Mouse (Mus musculus) thymus, adult 2 months (tissue): ENCODE measurements around the gene Rptor.

Experiments used
- CTCF ChIP-seq: fragments of 200-500 bp; IDR thresholded peaks from 2 replicates; pipeline ENCODE4 v1.5.1; 2012; ENCODE audit warnings: mild to moderate bottlenecking, control low read depth, low read length, moderate library complexity, borderline replicate concordance; ENCODE audit not compliant: control insufficient read depth, poor library complexity, insufficient read depth; ENCODE audit errors: extremely low read depth
- POLR2A ChIP-seq: fragments of 200-500 bp; IDR thresholded peaks from 2 replicates; pipeline ENCODE4 v1.6.1; 2012; ENCODE audit warnings: mild to moderate bottlenecking, low read length, control low read depth, moderate library complexity; ENCODE audit not compliant: control insufficient read depth, poor library complexity, insufficient read depth; ENCODE audit errors: extremely low read depth

- TF ChIP-seq CTCF (no peak), POLR2A (no peak)
Observed at GRCm38 (mm10) chr11:119833311-119833710, 230.6 kb downstream of the Rptor start.
